Mouse (Mus musculus): ENCODE results near the gene Eif2ak1. TPM values are rescaled to one million over a fixed set of nuclear protein-coding genes. Genes with fewer than 3 reads are reported as not detected.

Gene Eif2ak1
- polyA plus RNA-seq, 1 experiment from 2014 or later: 48.0 TPM

DNA sequence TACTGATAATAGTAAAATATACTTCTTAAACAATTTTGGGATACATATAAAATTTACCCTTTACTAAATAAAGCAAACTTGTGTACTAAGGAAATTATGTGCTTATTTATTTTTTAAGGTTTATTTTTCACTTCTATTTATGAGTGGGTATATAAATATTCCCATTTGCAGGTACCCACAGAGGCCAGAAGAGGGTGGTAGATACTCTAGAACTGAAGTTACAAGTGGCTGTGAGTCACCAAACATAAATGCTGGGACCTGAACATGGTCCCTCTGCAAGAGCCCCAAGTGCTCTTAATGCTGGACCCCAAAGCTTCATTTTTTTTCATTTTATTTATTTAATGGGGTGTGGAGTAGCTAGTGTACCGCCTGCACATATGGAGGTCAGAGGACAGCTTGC lies 116.3 kb downstream of the Eif2ak1 start:
- H3K27ac ChIP-seq: no peak overlapping the region
- WGBS: 89% methylated on average over 1 of the region's 1 CpGs
- ATAC-seq (ENCODE audit: low FRiP score) (no peak), DNase-seq (ENCODE audit: low spot score) (no peak)
- no peaks in the 10 kb centered on the region for H3K27me3 ChIP-seq (ENCODE audit: control insufficient read depth, insufficient read depth, low read length)
- H3K9me3 ChIP-seq (ENCODE audit: control insufficient read depth, low read length): no peaks in the 10 kb centered on the region
- no peaks in the 10 kb centered on the region for H3K4me1 ChIP-seq (replicated peaks; ENCODE audit: control insufficient read depth, insufficient read depth, low read length)
- H3K4me2 ChIP-seq (replicated peaks): no peak overlapping the region
- H3K9ac ChIP-seq: no peak overlapping the region
- peaks cover 34% of the 10 kb centered on the region for H3K36me3 ChIP-seq (replicated peaks; ENCODE audit: control insufficient read depth, insufficient read depth)
- no peak overlapping the region for H3K4me3 ChIP-seq (replicated peaks; ENCODE audit: low read length)

DNA sequence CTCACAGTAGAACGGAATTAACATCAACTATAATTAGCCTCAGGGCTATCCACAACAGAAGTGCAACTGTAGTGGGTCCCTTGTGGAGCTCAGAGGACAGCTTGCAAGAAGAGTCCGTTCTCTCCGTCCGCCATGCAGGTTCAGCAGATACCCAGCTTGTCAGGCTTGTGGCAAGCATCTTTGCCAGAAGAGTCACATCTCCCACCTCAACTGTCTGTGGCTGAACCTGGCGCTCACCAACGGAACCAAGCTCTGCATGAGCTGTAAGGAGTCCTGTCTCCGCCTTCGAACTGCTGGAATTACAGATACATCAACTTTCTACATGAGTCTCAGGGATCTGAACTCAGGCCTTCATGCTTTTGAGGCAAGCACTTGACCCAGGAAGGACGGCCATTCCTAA lies 118.6 kb downstream of the Eif2ak1 start:
- H3K27me3 ChIP-seq (ENCODE audit: control insufficient read depth, insufficient read depth, low read length): no peaks in the 10 kb centered on the region
- no peaks in the 10 kb centered on the region for H3K4me1 ChIP-seq (replicated peaks; ENCODE audit: control insufficient read depth, insufficient read depth, low read length)
- peaks cover 12% of the 10 kb centered on the region for H3K36me3 ChIP-seq (replicated peaks; ENCODE audit: control insufficient read depth, insufficient read depth)
- H3K4me3 ChIP-seq (replicated peaks; ENCODE audit: low read length): no peak overlapping the region
- no peak overlapping the region for H3K9ac ChIP-seq
- H3K9me3 ChIP-seq (ENCODE audit: control insufficient read depth, low read length): no peaks in the 10 kb centered on the region
- no peak overlapping the region for H3K27ac ChIP-seq
- DNase-seq (ENCODE audit: low spot score) (no peak), ATAC-seq (ENCODE audit: low FRiP score) (no peak)
- WGBS: 86% methylated on average over 9 of the region's 9 CpGs
- no peak overlapping the region for H3K4me2 ChIP-seq (replicated peaks)

DNA sequence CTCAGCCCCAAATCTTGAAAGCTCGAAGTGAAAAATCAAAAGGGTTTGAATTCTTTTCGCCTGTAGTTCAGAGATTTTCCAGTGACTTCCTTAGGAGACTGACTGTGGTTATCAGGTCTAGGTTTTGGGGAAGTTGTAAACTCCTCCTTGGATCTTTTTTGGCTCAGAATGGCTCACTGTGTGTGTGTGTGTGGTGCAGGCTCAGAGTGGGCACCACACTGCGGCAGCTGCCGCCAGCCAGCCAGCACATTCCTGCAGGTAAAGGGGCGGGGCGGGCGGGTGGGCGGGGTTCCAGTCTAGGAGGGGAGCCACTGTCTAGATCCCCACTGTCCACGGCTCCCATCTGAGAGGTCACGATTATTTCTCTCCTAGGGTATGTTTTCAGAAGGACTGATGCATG lies 124.0 kb downstream of the Eif2ak1 start:
- Histone ChIP-seq H3K9ac (no peak overlapping the region), H3K4me2 (replicated peaks) (no peak overlapping the region), H3K9me3 (ENCODE audit: control insufficient read depth, low read length) (peaks cover 4% of the 10 kb centered on the region; the same call in 1 of the 2 replicates), H3K36me3 (replicated peaks; ENCODE audit: control insufficient read depth, insufficient read depth) (no peaks in the 10 kb centered on the region), H3K27ac (no peak overlapping the region), H3K4me3 (replicated peaks; ENCODE audit: low read length) (no peak overlapping the region), H3K27me3 (ENCODE audit: control insufficient read depth, insufficient read depth, low read length) (no peaks in the 10 kb centered on the region), H3K4me1 (replicated peaks; ENCODE audit: control insufficient read depth, insufficient read depth, low read length) (no peaks in the 10 kb centered on the region)
- DNase-seq (ENCODE audit: low spot score) (no peak), ATAC-seq (ENCODE audit: low FRiP score) (no peak)
- 33% methylated on average over 10 of the region's 10 CpGs for WGBS

DNA sequence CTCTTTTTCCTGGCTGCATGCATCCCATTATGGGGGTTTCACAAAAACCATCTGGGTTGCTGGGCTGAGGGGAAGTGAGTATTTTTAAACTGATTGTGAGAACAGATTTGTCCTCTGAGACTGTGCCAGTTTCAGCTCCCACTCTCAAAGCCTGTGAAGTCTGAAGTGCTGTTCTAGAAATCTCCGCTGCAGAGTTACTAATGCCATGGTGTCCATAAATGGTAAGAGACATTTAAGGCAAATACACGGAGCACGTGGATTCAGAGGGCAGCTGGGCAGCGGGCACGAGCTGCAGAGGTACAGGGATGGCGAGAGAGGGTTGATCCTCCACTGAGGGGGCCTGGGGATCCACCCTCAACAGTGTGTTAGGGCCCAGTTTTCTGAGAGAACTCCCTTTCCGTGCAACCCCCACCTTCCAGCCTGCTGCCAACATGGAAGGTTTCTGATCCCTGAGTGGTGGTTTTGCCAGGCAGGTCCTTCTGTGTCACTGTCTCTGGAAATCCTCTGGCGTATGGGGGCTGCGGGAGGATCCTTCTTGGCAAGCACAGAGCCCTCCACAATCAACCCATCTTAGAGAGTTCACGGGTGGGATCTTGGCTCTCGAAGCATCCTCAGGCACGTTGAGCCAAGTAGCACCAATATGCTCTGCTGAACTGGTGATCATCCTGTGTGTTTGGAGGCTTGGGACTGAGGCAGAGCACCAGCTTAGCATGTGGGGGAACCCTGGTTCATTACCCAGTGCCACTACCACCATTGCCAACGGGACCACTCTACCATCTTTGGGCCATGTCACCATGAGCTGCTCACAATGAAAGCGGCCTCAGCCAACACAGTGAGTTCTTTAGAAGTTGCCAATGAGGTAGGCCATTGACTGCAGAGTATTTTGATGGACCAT lies 125.9 kb downstream of the Eif2ak1 start:
- Histone ChIP-seq H3K27me3 (ENCODE audit: control insufficient read depth, insufficient read depth, low read length) (no peaks in the 10 kb centered on the region), H3K9me3 (ENCODE audit: control insufficient read depth, low read length) (peaks cover 4% of the 10 kb centered on the region; the same call in 1 of the 2 replicates), H3K36me3 (replicated peaks; ENCODE audit: control insufficient read depth, insufficient read depth) (no peaks in the 10 kb centered on the region), H3K4me2 (replicated peaks) (no peak overlapping the region), H3K27ac (no peak overlapping the region), H3K9ac (no peak overlapping the region), H3K4me1 (replicated peaks; ENCODE audit: control insufficient read depth, insufficient read depth, low read length) (no peaks in the 10 kb centered on the region), H3K4me3 (replicated peaks; ENCODE audit: low read length) (no peak overlapping the region)
- 90% methylated on average over 14 of the region's 14 CpGs for WGBS
- ATAC-seq (ENCODE audit: low FRiP score) (no peak), DNase-seq (ENCODE audit: low spot score) (no peak)

DNA sequence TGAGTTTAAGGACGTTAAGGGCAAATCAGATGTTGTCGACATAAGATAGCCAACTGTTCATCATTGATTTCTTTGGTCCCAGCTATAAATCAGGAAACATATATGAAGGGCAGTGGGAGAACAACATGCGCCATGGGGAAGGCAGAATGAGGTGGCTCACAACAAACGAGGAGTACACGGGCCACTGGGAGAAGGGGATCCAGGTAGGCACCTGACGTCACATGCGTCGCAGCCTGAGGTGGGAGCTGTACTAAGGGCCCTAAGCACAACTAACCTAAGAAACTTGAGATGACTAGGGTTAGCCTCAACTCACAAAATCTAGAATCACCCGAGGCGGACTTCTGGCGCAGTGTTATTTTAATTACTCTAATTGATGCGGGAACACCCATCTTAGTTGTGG lies 130.8 kb downstream of the Eif2ak1 start:
- Histone ChIP-seq H3K9me3 (ENCODE audit: control insufficient read depth, low read length) (peaks cover 4% of the 10 kb centered on the region; the same call in 1 of the 2 replicates), H3K36me3 (replicated peaks; ENCODE audit: control insufficient read depth, insufficient read depth) (no peaks in the 10 kb centered on the region), H3K4me3 (replicated peaks; ENCODE audit: low read length) (no peak overlapping the region), H3K4me1 (replicated peaks; ENCODE audit: control insufficient read depth, insufficient read depth, low read length) (no peaks in the 10 kb centered on the region), H3K27me3 (ENCODE audit: control insufficient read depth, insufficient read depth, low read length) (no peaks in the 10 kb centered on the region), H3K27ac (no peak overlapping the region), H3K4me2 (replicated peaks) (no peak overlapping the region), H3K9ac (no peak overlapping the region)
- WGBS: 91% methylated on average over 12 of the region's 12 CpGs
- ATAC-seq (ENCODE audit: low FRiP score) (no peak), DNase-seq (ENCODE audit: low spot score) (no peak)

DNA sequence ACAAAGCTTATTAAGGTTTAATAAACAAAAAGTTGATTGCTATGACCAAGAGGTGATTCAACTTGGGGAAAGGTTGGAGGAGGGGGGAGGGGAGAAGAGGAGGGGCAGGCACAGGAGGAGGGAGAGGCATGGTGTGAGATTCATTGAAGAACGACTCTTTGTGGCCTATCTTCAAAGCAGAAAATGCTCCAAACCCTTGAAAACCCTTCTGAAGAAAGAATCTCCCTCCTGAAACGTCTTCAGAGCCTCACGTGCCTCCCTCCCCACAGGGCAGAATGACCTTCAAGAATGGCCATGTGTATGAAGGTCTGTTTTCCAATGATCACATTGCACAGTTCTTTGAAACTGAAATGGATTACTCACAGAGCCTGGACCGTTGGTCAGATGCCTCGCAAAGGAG lies 132.4 kb downstream of the Eif2ak1 start:
- H3K9ac ChIP-seq: no peak overlapping the region
- H3K4me3 ChIP-seq (replicated peaks; ENCODE audit: low read length): no peak overlapping the region
- no peak for ATAC-seq (ENCODE audit: low FRiP score)
- no peaks in the 10 kb centered on the region for H3K9me3 ChIP-seq (ENCODE audit: control insufficient read depth, low read length)
- no peaks in the 10 kb centered on the region for H3K27me3 ChIP-seq (ENCODE audit: control insufficient read depth, insufficient read depth, low read length)
- DNase-seq (ENCODE audit: low spot score): no peak
- H3K4me2 ChIP-seq (replicated peaks): no peak overlapping the region
- no peaks in the 10 kb centered on the region for H3K36me3 ChIP-seq (replicated peaks; ENCODE audit: control insufficient read depth, insufficient read depth)
- WGBS: 45% methylated on average over 5 of the region's 5 CpGs
- H3K4me1 ChIP-seq (replicated peaks; ENCODE audit: control insufficient read depth, insufficient read depth, low read length): no peaks in the 10 kb centered on the region
- no peak overlapping the region for H3K27ac ChIP-seq

Other genes starting within 250 kb of the Eif2ak1 start
- gene Cyth3, start 195.3 kb upstream of the Eif2ak1 start, polyA plus RNA-seq (2014; fragmentation: Nextera tagmentation; extraction: Ambion mirVana): 39.9 and 40.9 TPM in 2 replicates
- 29.1 and 30.0 TPM in 2 replicates for gene Usp42, start 85.5 kb upstream of the Eif2ak1 start, polyA plus RNA-seq (2014; fragmentation: Nextera tagmentation; extraction: Ambion mirVana)
- 0.23 and 0.55 TPM in 2 replicates for gene Ankrd61, start 79.9 kb downstream of the Eif2ak1 start, polyA plus RNA-seq (2014; fragmentation: Nextera tagmentation; extraction: Ambion mirVana)
- gene Aimp2, start 92.1 kb downstream of the Eif2ak1 start, polyA plus RNA-seq (2014; fragmentation: Nextera tagmentation; extraction: Ambion mirVana): 86.7 and 87.4 TPM in 2 replicates
- 25.8 and 29.3 TPM in 2 replicates for gene Pms2, start 92.2 kb downstream of the Eif2ak1 start, polyA plus RNA-seq (2014; fragmentation: Nextera tagmentation; extraction: Ambion mirVana)
- gene Gm42421, start 110.4 kb downstream of the Eif2ak1 start, polyA plus RNA-seq (2014; fragmentation: Nextera tagmentation; extraction: Ambion mirVana): 1.6 and 2.5 TPM in 2 replicates
- gene Rsph10b, start 115.2 kb downstream of the Eif2ak1 start, polyA plus RNA-seq (2014; fragmentation: Nextera tagmentation; extraction: Ambion mirVana): 3.9 and 4.5 TPM in 2 replicates
- 83.0 and 83.3 TPM in 2 replicates for gene Ccz1, start 197.1 kb downstream of the Eif2ak1 start, polyA plus RNA-seq (2014; fragmentation: Nextera tagmentation; extraction: Ambion mirVana)
- not detected in 2 replicates for gene Ocm, start 208.9 kb downstream of the Eif2ak1 start, polyA plus RNA-seq (2014; fragmentation: Nextera tagmentation; extraction: Ambion mirVana)

All from hindbrain, embryonic 14.5 days (tissue).